Mouse (Mus musculus): ENCODE measurements around the gene Mmadhc.

The Mmadhc gene

DNA sequence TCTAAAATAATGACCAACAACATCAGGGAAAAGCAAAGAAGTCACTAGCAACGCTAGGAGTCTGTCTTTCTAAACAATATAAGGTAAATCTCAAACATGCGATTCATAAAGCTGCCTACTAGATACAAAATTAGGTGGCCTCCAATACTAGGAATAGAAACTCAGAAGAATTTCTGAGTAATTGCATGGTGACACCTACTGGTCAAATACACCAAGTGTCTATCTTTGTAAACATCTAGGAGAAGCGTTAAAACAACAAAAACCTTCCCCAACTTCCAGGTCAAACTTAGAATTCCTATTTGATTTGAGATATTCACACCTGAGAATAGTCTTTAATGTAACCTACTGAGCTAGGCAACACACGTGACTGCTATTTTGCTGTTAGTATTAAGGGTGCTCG is 24.4 kb downstream of the Mmadhc start:
- in situ Hi-C loops (cut with MboI; ENCODE audit: unreplicated experiment in 2 of 2), result loop anchor here (5.0 kb wide), 2 partner anchors 505 to 510 kb away; no protein-coding TSS in a partner anchor

DNA sequence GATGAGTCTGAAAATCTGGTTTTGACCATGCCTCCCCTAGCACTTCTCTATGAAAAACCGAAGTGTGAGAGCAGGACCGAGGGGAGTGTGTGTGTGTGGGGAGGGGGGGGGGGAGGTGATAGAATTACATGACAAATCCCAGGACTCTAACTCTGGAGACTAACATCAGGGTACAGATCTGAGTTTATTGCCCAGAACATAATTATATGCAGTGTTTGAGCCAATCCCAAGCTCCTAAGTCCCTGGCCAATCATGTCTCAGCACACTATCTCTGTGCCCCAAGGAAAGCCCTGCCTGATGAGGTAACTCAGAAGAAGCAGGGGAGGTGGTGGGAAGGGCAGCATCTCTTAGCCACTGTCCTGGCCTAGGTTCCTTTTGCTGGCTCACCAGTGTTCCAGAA is 28.1 kb downstream of the Mmadhc start:
- in situ Hi-C loops (cut with MboI; ENCODE audit: unreplicated experiment in 2 of 2), result no loop called here

DNA sequence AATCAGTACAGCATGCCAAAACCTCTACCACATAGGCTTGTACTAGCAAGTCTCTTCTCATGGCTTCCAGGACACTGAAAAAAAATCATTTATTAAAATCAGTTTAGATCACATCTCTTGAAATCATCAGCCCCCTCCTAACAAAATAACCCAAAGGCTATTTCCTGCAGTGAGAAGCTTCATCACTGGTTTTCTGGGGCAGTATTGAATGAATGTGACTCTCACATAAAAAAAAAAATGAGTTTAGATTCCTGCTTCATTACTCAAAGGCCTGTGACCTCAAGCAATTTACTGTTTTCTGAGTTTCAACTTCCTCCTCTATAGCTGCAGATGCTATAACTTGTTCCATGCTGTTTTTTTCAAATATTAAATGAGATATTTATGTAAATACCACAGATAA is 29.6 kb downstream of the Mmadhc start:
- in situ Hi-C loops (cut with MboI; ENCODE audit: unreplicated experiment in 2 of 2), result no loop called here

DNA sequence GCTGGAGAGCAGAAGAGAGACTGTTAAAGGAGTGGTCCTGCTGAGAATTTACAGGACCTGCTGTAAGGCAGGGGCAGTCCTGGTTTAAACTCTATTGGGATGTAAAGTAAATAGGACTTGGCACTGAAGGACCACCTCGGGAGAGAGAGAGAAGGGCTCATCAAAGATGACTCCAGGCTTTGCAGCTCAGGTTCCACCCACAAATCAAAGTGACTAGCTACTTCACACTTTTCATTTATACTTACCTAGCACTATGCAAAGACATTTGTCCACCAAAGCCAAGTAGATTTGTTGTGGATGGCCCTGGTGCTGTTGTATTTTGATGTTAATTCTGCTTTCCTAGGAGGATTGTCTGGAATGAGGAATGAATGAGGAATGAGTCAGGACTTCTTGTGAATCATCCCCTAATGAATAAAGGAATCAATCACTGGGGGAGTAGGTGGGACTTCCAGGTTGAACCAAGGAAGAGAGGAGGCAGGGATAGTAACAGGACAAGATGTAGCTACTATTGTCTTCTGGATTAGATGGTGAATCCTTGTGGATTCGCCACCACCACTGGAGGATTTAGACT is 31.3 kb downstream of the Mmadhc start:
- in situ Hi-C loops (cut with MboI; ENCODE audit: unreplicated experiment in 2 of 2), result no loop called here

DNA sequence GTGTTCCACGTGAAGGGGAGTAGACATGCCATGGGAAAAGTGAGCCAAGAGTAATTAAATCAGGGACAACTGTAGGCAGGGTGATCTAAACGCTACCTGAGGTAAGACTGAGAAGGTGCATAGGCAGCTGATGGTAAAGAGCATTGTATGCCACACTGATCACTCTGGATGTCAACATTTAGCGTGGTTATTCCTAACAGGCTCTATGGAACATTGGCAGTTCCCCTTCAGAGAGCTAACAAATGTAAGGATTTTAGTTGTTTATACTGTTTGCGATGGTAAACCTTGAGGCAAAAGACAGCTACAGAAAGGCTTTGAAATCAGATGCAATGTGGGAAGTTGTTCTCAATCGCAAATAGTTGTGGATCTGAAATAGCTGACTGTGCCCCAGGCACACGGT is 32.5 kb downstream of the Mmadhc start:
- in situ Hi-C loops (cut with MboI; ENCODE audit: unreplicated experiment in 2 of 2), result no loop called here

DNA sequence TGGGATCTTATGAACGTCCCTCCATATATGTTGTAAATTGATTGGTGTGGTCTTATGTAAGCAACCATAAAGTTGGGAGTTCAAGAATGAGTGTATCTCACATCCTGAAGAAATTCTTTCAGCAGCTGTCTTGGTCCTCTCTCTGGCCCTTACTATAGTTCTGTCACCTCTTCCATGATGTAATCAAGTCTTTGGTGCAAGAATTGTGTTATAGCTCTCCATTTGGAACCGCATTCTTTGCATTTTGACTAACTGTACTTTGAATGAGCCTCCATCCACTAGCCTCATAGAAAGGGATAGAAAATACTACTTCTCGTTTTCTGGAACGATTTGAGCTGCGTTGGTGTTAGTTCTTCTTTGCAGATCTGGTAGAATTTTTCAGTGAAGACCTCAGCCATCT is 41.6 kb downstream of the Mmadhc start:
- in situ Hi-C loops (cut with MboI; ENCODE audit: unreplicated experiment in 2 of 2), result no loop called here

DNA sequence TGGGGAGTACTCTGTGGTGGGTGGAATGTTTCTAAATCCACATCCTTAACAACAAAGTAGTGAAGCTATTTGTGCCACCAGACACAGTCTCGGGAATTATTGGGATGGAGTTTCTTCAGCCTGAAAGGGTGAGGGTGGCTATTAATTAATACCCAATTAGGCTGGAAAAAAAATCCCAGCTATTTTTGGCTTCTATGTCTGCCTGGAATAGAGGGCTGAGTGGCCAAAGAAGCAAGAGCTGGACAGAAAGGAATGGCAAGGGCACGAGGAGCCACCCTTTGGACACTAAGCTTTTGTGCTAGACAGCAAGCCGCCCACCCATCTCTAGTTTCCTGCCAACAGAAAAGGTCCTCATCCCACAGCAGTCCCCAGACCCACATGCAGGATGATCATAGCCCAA is 48.0 kb downstream of the Mmadhc start:
- in situ Hi-C loops (cut with MboI; ENCODE audit: unreplicated experiment in 2 of 2), result no loop called here

DNA sequence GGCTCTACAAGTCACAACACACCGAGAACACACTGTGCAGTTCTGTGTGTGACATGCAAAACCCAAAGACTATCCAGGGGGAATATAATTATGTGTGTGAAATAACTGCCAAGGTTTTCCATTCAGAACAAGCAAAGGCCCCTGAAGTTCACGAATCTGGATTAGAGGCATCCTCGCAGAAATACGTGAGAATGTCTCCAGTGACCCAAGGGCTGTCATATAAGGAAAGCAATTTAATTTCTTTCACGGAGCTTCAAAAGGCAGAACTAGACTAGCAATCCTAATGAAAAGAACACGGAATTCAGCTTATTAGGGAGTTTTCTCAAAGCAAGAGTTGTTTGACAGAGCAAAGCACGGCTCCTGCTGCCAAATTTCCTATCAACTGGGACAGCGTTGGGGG is 63.1 kb downstream of the Mmadhc start:
- in situ Hi-C loops (cut with MboI; ENCODE audit: unreplicated experiment in 2 of 2), result no loop called here
